Mouse (Mus musculus): ENCODE measurements at regions not wholly inside any gene's neighbourhood (a gene's known extent, or its start where the extent isn't known, plus 50 kb on each side); places are given as distances from the start of the nearest gene placed in this dataset.
A peak's percentile ranks its signal among the peaks of the same experiment; 100 is the strongest.

GRCm38 (mm10) chrX:12887516-12887915 is 125.6 kb upstream of the Med14 start:
- Histone ChIP-seq H3K79me2 (replicated peaks; ENCODE audit: control insufficient read depth, extremely low read depth, insufficient read depth, poor library complexity, severe bottlenecking) (no peaks in the 10 kb centered on the region), H3K27me3 (replicated peaks) (no peaks in the 10 kb centered on the region), H3K9me3 (replicated peaks; ENCODE audit: low read length) (no peaks in the 10 kb centered on the region), H3K4me3 (replicated peaks in 1 of 3; ENCODE audit: low read depth in 2 of 3, low read length in 2 of 3, poor library complexity in 1 of 3) (no peak overlapping the region), H3K9ac (ENCODE audit: insufficient read depth, low read depth) (no peak overlapping the region), H3K4me1 (ENCODE audit: control insufficient read depth in 1 of 2, insufficient read depth in 2 of 2) (no peaks in the 10 kb centered on the region), H3K36me3 (replicated peaks in 1 of 2; ENCODE audit: control insufficient read depth in 1 of 2, insufficient read depth in 1 of 2, low read length in 1 of 2) (no peaks in the 10 kb centered on the region), H3K27ac (ENCODE audit: insufficient read depth, low read depth) (no peak overlapping the region), H3K4me2 (ENCODE audit: insufficient read depth, low read depth, poor library complexity, severe bottlenecking) (no peak overlapping the region)
- dilution Hi-C loops (cut with MboI; ENCODE audit: extremely low pct_ligation_motif_present, extremely low pct_unique_long_range_greater_than_20kb, low sequenced_read_pairs) (no loop called here), in situ Hi-C loops (cut with MboI; ENCODE audit: low pct_ligation_motif_present, low pct_unique_long_range_greater_than_20kb, low sequenced_read_pairs) (no loop called here)
- DNase-seq (ENCODE audit: extremely low read depth): no peak
- TF ChIP-seq NRF1 (IDR thresholded peaks at IDR 0.05; ENCODE audit: low read depth, low read length) (no peak), ZNF384 (IDR thresholded peaks at IDR 0.05; ENCODE audit: low read depth, low read length) (0 out of 2 replicates have a peak, but pooled peaks have one; percentile 44), E2F4 (IDR thresholded peaks at IDR 0.05; ENCODE audit: insufficient replicate concordance, low read depth, low read length) (no peak), SIN3A (IDR thresholded peaks at IDR 0.05; ENCODE audit: low read length) (no peak), MEF2A (IDR thresholded peaks at IDR 0.05; ENCODE audit: borderline replicate concordance, low read depth, low read length) (no peak), CTCF (conservative IDR thresholded peaks at IDR 0.05 in 1 of 2, IDR thresholded peaks at IDR 0.05 in 1 of 2; ENCODE audit: low read depth in 2 of 2, low read length in 2 of 2) (peak in 1 of 2 experiments; percentile 18; a peak in 2 of 4 replicates), ETS1 (conservative IDR thresholded peaks at IDR 0.05; ENCODE audit: low read depth, low read length) (no peak), KAT2A (IDR thresholded peaks at IDR 0.05; ENCODE audit: insufficient replicate concordance, low read length) (no peak)

GRCm38 (mm10) chrX:12886160-12887048 is 124.5 kb upstream of the Med14 start:
- Histone ChIP-seq H3K79me2 (replicated peaks; ENCODE audit: control insufficient read depth, extremely low read depth, insufficient read depth, poor library complexity, severe bottlenecking) (no peaks in the 10 kb centered on the region), H3K27me3 (replicated peaks) (no peaks in the 10 kb centered on the region), H3K9me3 (replicated peaks; ENCODE audit: low read length) (no peaks in the 10 kb centered on the region), H3K27ac (ENCODE audit: insufficient read depth, low read depth) (no peak overlapping the region), H3K4me2 (ENCODE audit: insufficient read depth, low read depth, poor library complexity, severe bottlenecking) (peak overlapping the region; percentile 40), H3K4me1 (ENCODE audit: control insufficient read depth in 1 of 2, insufficient read depth in 2 of 2) (no peaks in the 10 kb centered on the region), H3K9ac (ENCODE audit: insufficient read depth, low read depth) (no peak overlapping the region; the same call in 1 of the 2 replicates), H3K4me3 (replicated peaks in 1 of 3; ENCODE audit: low read depth in 2 of 3, low read length in 2 of 3, poor library complexity in 1 of 3) (peak overlapping the region in 1 of 3 experiments; percentile 15), H3K36me3 (replicated peaks in 1 of 2; ENCODE audit: control insufficient read depth in 1 of 2, insufficient read depth in 1 of 2, low read length in 1 of 2) (no peaks in the 10 kb centered on the region)
- dilution Hi-C loops (cut with MboI; ENCODE audit: extremely low pct_ligation_motif_present, extremely low pct_unique_long_range_greater_than_20kb, low sequenced_read_pairs) (no loop called here), in situ Hi-C loops (cut with MboI; ENCODE audit: low pct_ligation_motif_present, low pct_unique_long_range_greater_than_20kb, low sequenced_read_pairs) (no loop called here)
- TF ChIP-seq IRF4 (IDR thresholded peaks at IDR 0.05; ENCODE audit: low read depth, low read length) (0 out of 2 replicates have a peak, but pooled peaks have one; percentile 11), ETS1 (conservative IDR thresholded peaks at IDR 0.05; ENCODE audit: low read depth, low read length) (peak; percentile 36; the same call in 1 of the 2 replicates), MAX (IDR thresholded peaks at IDR 0.05; ENCODE audit: low read length) (peak; percentile 42; the same call in 1 of the 2 replicates), MXI1 (IDR thresholded peaks at IDR 0.05; ENCODE audit: low read depth, low read length) (0 out of 2 replicates have a peak, but pooled peaks have one; percentile 49), EP300 (IDR thresholded peaks at IDR 0.05; ENCODE audit: low read length) (no peak), ZMIZ1 (IDR thresholded peaks at IDR 0.05; ENCODE audit: low read depth, low read length) (no peak), JUND (conservative IDR thresholded peaks at IDR 0.05; ENCODE audit: low read depth, low read length) (0 out of 2 replicates have a peak, but pooled peaks have one; percentile 4), RCOR1 (conservative IDR thresholded peaks at IDR 0.05; ENCODE audit: low read depth, low read length) (no peak), BHLHE40 (IDR thresholded peaks at IDR 0.05; ENCODE audit: low read depth, low read length) (peak; percentile 82), MYC (IDR thresholded peaks at IDR 0.05; ENCODE audit: low read depth, low read length) (no peak; the same call in 1 of the 2 replicates), ELF1 (IDR thresholded peaks at IDR 0.05; ENCODE audit: low read depth, low read length) (0 out of 2 replicates have a peak, but pooled peaks have one; percentile 4), USF2 (conservative IDR thresholded peaks at IDR 0.05; ENCODE audit: low read depth, low read length) (peak; percentile 61), POLR2A (IDR thresholded peaks at IDR 0.05; ENCODE audit: low read depth, low read length) (no peak), USF1 (IDR thresholded peaks at IDR 0.05; ENCODE audit: low read depth, low read length) (peak; percentile 53)
- peak; percentile 39 for DNase-seq (ENCODE audit: extremely low read depth)
